Mouse (Mus musculus): ENCODE data around the gene Vmn1r198. TPM values are rescaled to one million over a fixed set of nuclear protein-coding genes. Genes with fewer than 3 reads are reported as not detected.
"Not testable (repeated sequence)": the region's sequence is repeated elsewhere in the genome, so short reads cannot be mapped to it uniquely, and the experiment has no call there.

Gene Vmn1r198
- total and polyA plus RNA-seq, 3 experiments = not detected

- H3K79me2 ChIP-seq (replicated peaks; ENCODE audit: control insufficient read depth, insufficient read depth, low read length) = no peaks in the 10 kb centered on the region
- intact Hi-C loops (cut with DNase I) = no loop called here
- DNase-seq = no peak
- no peak overlapping the region for H3K27ac ChIP-seq
- H3K27me3 ChIP-seq (ENCODE audit: control insufficient read depth, insufficient read depth, low read length) = no peaks in the 10 kb centered on the region
- H3K4me1 ChIP-seq (ENCODE audit: control insufficient read depth, insufficient read depth, low read length) = no peaks in the 10 kb centered on the region
- H3K4me3 ChIP-seq = no peak overlapping the region
- H3K36me3 ChIP-seq (ENCODE audit: control insufficient read depth, insufficient read depth, low read length) = no peaks in the 10 kb centered on the region
- H3K9ac ChIP-seq (ENCODE audit: low read depth, low read length) = no peak overlapping the region
- no peak for TF ChIP-seq POLR2A (IDR thresholded peaks at IDR 0.05; ENCODE audit: insufficient read depth, low read depth, low read length)
- TF ChIP-seq CTCF (IDR thresholded peaks at IDR 0.05) = no peak
- TF ChIP-seq EP300 (IDR thresholded peaks at IDR 0.05; ENCODE audit: insufficient read depth, low read depth, low read length) = no peak
- WGBS = 65% methylated on average over 1 of the region's 1 CpGs
Observed at GRCm38 (mm10) chr13:22335565-22335964, 14.6 kb upstream of the Vmn1r198 start.

- Histone ChIP-seq H3K27me3 (ENCODE audit: control insufficient read depth, insufficient read depth, low read length) (no peaks in the 10 kb centered on the region), H3K27ac (no peak overlapping the region), H3K36me3 (ENCODE audit: control insufficient read depth, insufficient read depth, low read length) (no peaks in the 10 kb centered on the region), H3K4me1 (ENCODE audit: control insufficient read depth, insufficient read depth, low read length) (no peaks in the 10 kb centered on the region), H3K79me2 (replicated peaks; ENCODE audit: control insufficient read depth, insufficient read depth, low read length) (no peaks in the 10 kb centered on the region), H3K4me3 (no peak overlapping the region), H3K9ac (ENCODE audit: low read depth, low read length) (no peak overlapping the region)
- 63% methylated on average over 1 of the region's 1 CpGs for WGBS
- no peak for DNase-seq
- no peak for TF ChIP-seq EP300 (IDR thresholded peaks at IDR 0.05; ENCODE audit: insufficient read depth, low read depth, low read length)
- no peak for TF ChIP-seq CTCF (IDR thresholded peaks at IDR 0.05)
- TF ChIP-seq POLR2A (IDR thresholded peaks at IDR 0.05; ENCODE audit: insufficient read depth, low read depth, low read length) = no peak
- intact Hi-C loops (cut with DNase I) = no loop called here
Observed at GRCm38 (mm10) chr13:22350813-22351212, 649 bp downstream of the Vmn1r198 start.

- no peak within 1 kb of the TSS for H3K27ac ChIP-seq
- no peak for DNase-seq
- intact Hi-C loops (cut with DNase I) = no loop called here
- H3K4me1 ChIP-seq (ENCODE audit: control insufficient read depth, insufficient read depth, low read length) = no peaks in the 10 kb centered on the region; the same call in 1 of the 2 replicates
- no peaks in the 10 kb centered on the region for H3K36me3 ChIP-seq (ENCODE audit: control insufficient read depth, insufficient read depth, low read length)
- no peak within 1 kb of the TSS for H3K4me3 ChIP-seq
- WGBS = 63% methylated on average over 2 of the region's 2 CpGs
- H3K27me3 ChIP-seq (ENCODE audit: control insufficient read depth, insufficient read depth, low read length) = no peaks in the 10 kb centered on the region
- H3K79me2 ChIP-seq (replicated peaks; ENCODE audit: control insufficient read depth, insufficient read depth, low read length) = no peaks in the 10 kb centered on the region
- no peak within 1 kb of the TSS for H3K9ac ChIP-seq (ENCODE audit: low read depth, low read length)
- no peak for TF ChIP-seq POLR2A (IDR thresholded peaks at IDR 0.05; ENCODE audit: insufficient read depth, low read depth, low read length)
- TF ChIP-seq CTCF (IDR thresholded peaks at IDR 0.05) = no peak
- no peak for TF ChIP-seq EP300 (IDR thresholded peaks at IDR 0.05; ENCODE audit: insufficient read depth, low read depth, low read length)
Observed at GRCm38 (mm10) chr13:22379518-22379917, 29.4 kb downstream of the Vmn1r198 start, which contains the start of gene Vmn1r199. Vmn1r199 (plus strand) TSS chr13:22379818.

- H3K9ac ChIP-seq (ENCODE audit: low read depth, low read length); DNase-seq; intact Hi-C loops (cut with DNase I); H3K79me2 ChIP-seq (replicated peaks; ENCODE audit: control insufficient read depth, insufficient read depth, low read length); H3K27ac ChIP-seq; H3K27me3 ChIP-seq (ENCODE audit: control insufficient read depth, insufficient read depth, low read length); H3K36me3 ChIP-seq (ENCODE audit: control insufficient read depth, insufficient read depth, low read length); H3K4me3 ChIP-seq; H3K4me1 ChIP-seq (ENCODE audit: control insufficient read depth, insufficient read depth, low read length): not testable (repeated sequence)
- WGBS = 27% methylated on average over 3 of the region's 3 CpGs
Observed at GRCm38 (mm10) chr13:22381128-22381527, 31.0 kb downstream of the Vmn1r198 start.

- H3K79me2 ChIP-seq (replicated peaks; ENCODE audit: control insufficient read depth, insufficient read depth, low read length) = no peaks in the 10 kb centered on the region
- 67% methylated on average over 3 of the region's 3 CpGs for WGBS
- no peaks in the 10 kb centered on the region; the same call in 1 of the 2 replicates for H3K4me1 ChIP-seq (ENCODE audit: control insufficient read depth, insufficient read depth, low read length)
- H3K4me3 ChIP-seq = no peak overlapping the region
- no peaks in the 10 kb centered on the region for H3K27me3 ChIP-seq (ENCODE audit: control insufficient read depth, insufficient read depth, low read length)
- intact Hi-C loops (cut with DNase I) = no loop called here
- no peaks in the 10 kb centered on the region for H3K36me3 ChIP-seq (ENCODE audit: control insufficient read depth, insufficient read depth, low read length)
- DNase-seq = no peak
- H3K9ac ChIP-seq (ENCODE audit: low read depth, low read length) = no peak overlapping the region
- TF ChIP-seq CTCF (IDR thresholded peaks at IDR 0.05) = no peak
- TF ChIP-seq POLR2A (IDR thresholded peaks at IDR 0.05; ENCODE audit: insufficient read depth, low read depth, low read length) = no peak
- TF ChIP-seq EP300 (IDR thresholded peaks at IDR 0.05; ENCODE audit: insufficient read depth, low read depth, low read length) = no peak
- H3K27ac ChIP-seq = no peak overlapping the region
Observed at GRCm38 (mm10) chr13:22383401-22383800, 33.2 kb downstream of the Vmn1r198 start.

GRCm38 (mm10) chr13:22387050-22387449 is 36.9 kb downstream of the Vmn1r198 start:
- H3K9ac ChIP-seq (ENCODE audit: low read depth, low read length) = no peak overlapping the region
- no peaks in the 10 kb centered on the region for H3K79me2 ChIP-seq (replicated peaks; ENCODE audit: control insufficient read depth, insufficient read depth, low read length)
- intact Hi-C loops (cut with DNase I) = no loop called here
- 83% methylated on average over 1 of the region's 1 CpGs for WGBS
- H3K27me3 ChIP-seq (ENCODE audit: control insufficient read depth, insufficient read depth, low read length) = no peaks in the 10 kb centered on the region
- TF ChIP-seq POLR2A (IDR thresholded peaks at IDR 0.05; ENCODE audit: insufficient read depth, low read depth, low read length) = no peak
- TF ChIP-seq EP300 (IDR thresholded peaks at IDR 0.05; ENCODE audit: insufficient read depth, low read depth, low read length) = no peak
- no peak for TF ChIP-seq CTCF (IDR thresholded peaks at IDR 0.05)
- no peak overlapping the region for H3K4me3 ChIP-seq
- no peaks in the 10 kb centered on the region for H3K36me3 ChIP-seq (ENCODE audit: control insufficient read depth, insufficient read depth, low read length)
- DNase-seq = no peak
- H3K27ac ChIP-seq = no peak overlapping the region
- no peaks in the 10 kb centered on the region for H3K4me1 ChIP-seq (ENCODE audit: control insufficient read depth, insufficient read depth, low read length)
